Mouse (Mus musculus) ES-Bruce4 (cell line): ENCODE results near the gene 1700014D04Rik.

Experiments
- CTCF ChIP-seq: IDR thresholded peaks from one replicate; pipeline ENCODE4 v1.8.1; 2011; ENCODE audit warnings: low read depth, low read length
- EP300 ChIP-seq: IDR thresholded peaks from 2 replicates; pipeline ENCODE4 v1.6.1; 2011; ENCODE audit warnings: low read depth, low read length; ENCODE audit not compliant: insufficient read depth

DNA sequence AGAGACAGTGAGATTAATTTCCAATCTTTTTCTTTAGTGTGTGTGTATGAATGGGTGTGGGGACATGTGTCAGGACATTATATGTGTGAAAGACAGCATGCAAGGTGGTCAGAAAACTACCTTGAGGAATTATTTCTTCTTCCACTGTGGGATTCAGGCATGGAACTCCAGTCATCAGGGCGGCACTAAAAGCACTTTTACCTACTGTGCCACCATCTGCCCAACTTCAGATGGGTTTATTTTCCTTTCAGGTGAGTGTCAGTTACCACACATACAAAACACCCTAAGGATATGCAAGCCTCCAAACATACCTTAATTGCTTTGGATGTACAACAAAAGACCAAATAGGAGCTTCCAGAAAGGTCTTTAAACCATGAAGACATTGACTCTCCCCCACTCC, 48.2 kb upstream of the 1700014D04Rik start:
- TF ChIP-seq CTCF (no peak), EP300 (no peak)
